Mouse (Mus musculus) hindbrain, postnatal 0 days (tissue): Measurements from ENCODE around the gene Heatr5b. TPM values are rescaled to one million over a fixed set of nuclear protein-coding genes. Genes with fewer than 3 reads are reported as not detected.
"Not testable (repeated sequence)": the region's sequence is repeated elsewhere in the genome, so short reads cannot be mapped to it uniquely, and the experiment has no call there.

ENCODE experiments used
- ATAC-seq: fragments of 200-750 bp; cut with Nextera tagmentation; 2 replicates; pipeline ENCODE4 v1.8.0; 2017; ENCODE audit warnings: mild to moderate bottlenecking, moderate TSS enrichment, moderate library complexity
- DNase-seq: peaks from one replicate; pipeline ENCODE4 v3.0.0-alpha.2; 2015; ENCODE audit warnings: low spot score
- H3K27ac ChIP-seq: fragments of 300-500 bp; sonication (generic); 2 replicates; pipeline ENCODE4 v1.5.1; 2014; ENCODE audit warnings: mild to moderate bottlenecking
- H3K27me3 ChIP-seq: fragments of 300-500 bp; sonication (generic); 2 replicates; pipeline ENCODE4 v1.6.1; 2014; ENCODE audit warnings: low read length, mixed read lengths; ENCODE audit not compliant: insufficient read depth
- H3K36me3 ChIP-seq: fragments of 300-500 bp; sonication (generic); 2 replicates; pipeline ENCODE4 v1.6.1; 2014; ENCODE audit warnings: low read length, mixed read lengths; ENCODE audit not compliant: insufficient read depth
- H3K4me1 ChIP-seq: fragments of 300-500 bp; sonication (generic); 2 replicates; pipeline ENCODE4 v1.6.1; 2014; ENCODE audit warnings: antibody characterized with exemption, low read length, mixed read lengths; ENCODE audit not compliant: insufficient read depth
- H3K4me2 ChIP-seq: fragments of 300-500 bp; sonication (generic); 2 replicates; pipeline ENCODE4 v1.6.1; 2014; ENCODE audit warnings: low read depth, mild to moderate bottlenecking, low read length, moderate library complexity, mixed read lengths
- H3K4me3 ChIP-seq: fragments of 300-500 bp; sonication (generic); 2 replicates; pipeline ENCODE4 v1.5.1; 2014; ENCODE audit warnings: low read length
- H3K9ac ChIP-seq: fragments of 300-500 bp; sonication (generic); replicated peaks from 2 replicates; pipeline ENCODE4 v1.6.1; 2014; ENCODE audit warnings: mild to moderate bottlenecking, low read length, moderate library complexity, mixed read lengths
- H3K9me3 ChIP-seq: fragments of 300-500 bp; sonication (generic); 2 replicates; pipeline ENCODE4 v1.6.1; 2016; ENCODE audit warnings: low read length, mixed read lengths
- CTCF ChIP-seq: IDR thresholded peaks from 2 replicates; pipeline ENCODE4 v1.5.1; 2016; ENCODE audit warnings: antibody characterized with exemption, control low read depth, low read depth
- WGBS: fragments of 180-500 bp; shearing (Covaris S2); extraction: QIAGEN DNeasy Blood & Tissue Kit; methylation state at CpG from one replicate; pipeline ENCODE4 v1.1.7; 2014; 5-methylcytosine and 5-hydroxymethylcytosine counted together
- polyA plus RNA-seq: library from polyadenylated mRNA; unstranded; fragments of >200 nt; fragmentation: Nextera tagmentation; extraction: Ambion mirVana; gene quantifications from 2 replicates; pipeline ENCODE4 v1.2.1, GENCODE M21; 2015
- total RNA-seq: library from RNA; depleted of rRNA; stranded (reverse); fragments of >200 nt; gene quantifications from 2 replicates; pipeline ENCODE4 v1.2.3, GENCODE M21; 2014

Gene Heatr5b
- total and polyA plus RNA-seq, 2 experiments from 2014 or later = 9.0 to 48.1 TPM

DNA sequence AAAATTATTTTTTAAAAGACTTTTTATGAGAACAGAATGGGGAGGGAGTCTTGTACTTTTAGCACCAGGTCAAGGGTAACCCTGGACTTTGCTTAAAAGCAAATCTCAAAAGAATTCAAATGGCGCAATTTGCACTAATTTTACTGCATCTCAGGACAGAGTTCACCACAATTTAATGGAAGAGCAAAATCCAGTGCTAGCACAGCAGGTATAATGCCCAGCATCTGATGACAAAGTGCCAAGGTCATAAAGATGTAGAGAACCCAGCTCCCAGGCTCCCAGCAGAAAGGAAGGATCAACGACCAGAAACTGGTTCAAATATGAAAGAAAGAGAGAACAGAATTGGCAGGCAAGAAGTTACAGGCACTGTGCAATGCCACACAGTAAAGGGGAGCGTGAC is 43.0 kb downstream of the Heatr5b start:
- peaks cover 38% of the 10 kb centered on the region for H3K36me3 ChIP-seq
- 83% methylated on average over 3 of the region's 3 CpGs for WGBS

DNA sequence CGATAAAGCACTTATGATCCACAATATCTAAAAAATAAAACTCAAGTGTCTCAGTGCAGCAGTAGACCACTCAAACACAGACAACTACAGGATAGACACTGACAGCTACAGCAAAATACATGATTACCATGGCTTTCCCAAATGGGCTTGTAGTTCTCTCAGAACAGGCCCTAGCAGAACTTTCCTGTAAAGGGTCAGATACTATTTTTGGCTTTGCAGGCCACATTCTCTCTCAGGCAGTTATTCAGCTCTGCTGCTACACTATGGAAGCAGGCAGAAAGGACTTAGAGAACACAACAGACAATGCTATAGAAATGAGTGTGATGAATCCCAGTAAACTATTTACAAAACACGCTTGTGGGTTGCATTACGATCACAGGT is 43.5 kb downstream of the Heatr5b start:
- no peak for TF ChIP-seq CTCF
- no peaks in the 10 kb centered on the region for H3K27me3 ChIP-seq
- ATAC-seq = no peak
- no peak for DNase-seq
- no peaks in the 10 kb centered on the region for H3K9me3 ChIP-seq
- no peak overlapping the region for H3K27ac ChIP-seq
- H3K4me1 ChIP-seq = no peaks in the 10 kb centered on the region
- H3K4me2 ChIP-seq = no peak overlapping the region
- H3K4me3 ChIP-seq = no peak overlapping the region
- H3K9ac ChIP-seq = no peak overlapping the region
- 77% methylated on average over 3 of the region's 3 CpGs for WGBS
- peaks cover 34% of the 10 kb centered on the region for H3K36me3 ChIP-seq

More for the DNA sequence above, 43.0 kb downstream of the Heatr5b start:
- Histone ChIP-seq H3K9ac (no peak overlapping the region), H3K27ac (no peak overlapping the region), H3K27me3 (no peaks in the 10 kb centered on the region), H3K4me2 (no peak overlapping the region), H3K4me3 (no peak overlapping the region), H3K4me1 (no peaks in the 10 kb centered on the region), H3K9me3 (no peaks in the 10 kb centered on the region)
- ATAC-seq = no peak
- no peak for TF ChIP-seq CTCF
- no peak for DNase-seq

DNA sequence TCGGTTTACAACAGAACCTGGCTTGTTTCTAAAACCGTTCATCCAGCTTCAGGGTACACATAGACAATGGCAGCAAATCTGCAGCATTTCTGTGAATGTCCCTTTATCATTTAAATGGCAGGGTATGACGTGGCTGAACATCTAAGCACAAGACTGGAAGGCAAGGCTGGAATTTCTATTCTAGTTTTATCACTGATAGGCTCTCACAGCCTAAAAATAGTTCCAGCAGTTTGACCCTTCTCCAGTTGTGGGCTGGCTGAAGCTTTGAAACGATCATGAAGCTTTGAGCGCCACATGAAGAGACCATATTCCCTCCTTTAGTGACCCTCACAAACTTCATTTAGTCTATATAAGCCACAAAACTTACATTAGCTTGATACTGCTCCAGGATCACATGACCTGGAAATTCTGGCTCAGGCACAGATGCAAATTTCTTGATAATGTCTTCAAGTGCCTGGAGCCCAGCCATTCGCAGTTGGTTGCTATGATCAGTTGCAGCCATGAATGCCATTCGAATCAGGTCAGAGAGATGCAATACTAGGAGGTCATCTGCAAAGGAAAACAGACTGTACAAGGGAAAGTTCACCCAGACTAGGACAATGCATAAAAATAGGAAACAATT is 44.0 kb downstream of the Heatr5b start:
- H3K4me1 ChIP-seq = no peaks in the 10 kb centered on the region
- no peak overlapping the region for H3K4me3 ChIP-seq
- no peaks in the 10 kb centered on the region for H3K27me3 ChIP-seq
- DNase-seq (peak; percentile 3), ATAC-seq (no peak)
- no peak overlapping the region for H3K27ac ChIP-seq
- 67% methylated on average over 7 of the region's 7 CpGs for WGBS
- H3K9ac ChIP-seq = no peak overlapping the region
- no peak for TF ChIP-seq CTCF
- no peaks in the 10 kb centered on the region for H3K9me3 ChIP-seq
- no peak overlapping the region for H3K4me2 ChIP-seq
- peaks cover 29% of the 10 kb centered on the region for H3K36me3 ChIP-seq

DNA sequence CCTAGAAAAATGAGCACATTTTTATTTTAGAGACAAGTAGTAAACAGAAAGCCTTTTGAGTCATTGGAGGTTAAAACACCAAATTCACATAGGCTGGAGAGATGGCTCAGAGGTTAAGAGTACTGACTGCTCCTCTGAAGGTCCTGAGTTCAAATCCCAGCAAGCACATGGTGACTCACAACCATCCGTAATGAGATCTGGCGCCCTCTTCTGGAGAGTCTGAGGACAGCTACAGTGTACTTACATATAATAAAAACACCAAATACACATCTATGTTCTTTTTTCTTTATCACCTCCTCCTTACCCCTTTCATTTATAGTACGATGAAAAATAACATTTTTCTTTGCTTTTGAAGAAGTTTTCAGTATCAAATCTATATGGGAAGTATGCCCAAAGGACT is 46.9 kb downstream of the Heatr5b start:
- not testable (repeated sequence) for H3K4me1 ChIP-seq, H3K4me3 ChIP-seq, H3K9me3 ChIP-seq, H3K27me3 ChIP-seq, H3K4me2 ChIP-seq, ATAC-seq, H3K9ac ChIP-seq, H3K36me3 ChIP-seq, H3K27ac ChIP-seq, DNase-seq
- 75% methylated on average over 3 of the region's 3 CpGs for WGBS

DNA sequence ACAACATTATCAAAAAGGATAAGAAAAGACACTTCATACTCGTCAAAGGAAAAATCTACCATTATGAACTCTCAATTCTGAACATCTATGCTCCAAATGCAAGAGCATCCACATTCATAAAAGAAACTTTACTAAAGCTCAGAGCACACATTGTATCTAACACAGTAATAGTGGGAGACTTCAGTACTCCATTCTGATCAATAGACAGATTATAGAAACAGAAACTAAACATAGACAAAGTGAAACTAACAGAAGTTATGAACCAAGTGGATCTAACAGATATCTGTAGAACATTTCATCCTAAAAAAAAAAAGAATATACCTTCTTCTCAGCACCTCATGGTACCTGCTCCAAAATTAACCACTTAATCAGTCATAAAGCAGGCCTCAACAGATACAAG is 56.4 kb downstream of the Heatr5b start:
- 97% methylated on average over 1 of the region's 1 CpGs for WGBS
- Histone ChIP-seq H3K27me3 (no peaks in the 10 kb centered on the region), H3K4me3 (no peak overlapping the region), H3K4me2 (no peak overlapping the region), H3K9me3 (no peaks in the 10 kb centered on the region), H3K4me1 (no peaks in the 10 kb centered on the region), H3K27ac (no peak overlapping the region), H3K36me3 (peaks cover 5% of the 10 kb centered on the region; the same call in 1 of the 2 replicates), H3K9ac (no peak overlapping the region)
- TF ChIP-seq CTCF = no peak
- ATAC-seq = no peak
- no peak for DNase-seq

DNA sequence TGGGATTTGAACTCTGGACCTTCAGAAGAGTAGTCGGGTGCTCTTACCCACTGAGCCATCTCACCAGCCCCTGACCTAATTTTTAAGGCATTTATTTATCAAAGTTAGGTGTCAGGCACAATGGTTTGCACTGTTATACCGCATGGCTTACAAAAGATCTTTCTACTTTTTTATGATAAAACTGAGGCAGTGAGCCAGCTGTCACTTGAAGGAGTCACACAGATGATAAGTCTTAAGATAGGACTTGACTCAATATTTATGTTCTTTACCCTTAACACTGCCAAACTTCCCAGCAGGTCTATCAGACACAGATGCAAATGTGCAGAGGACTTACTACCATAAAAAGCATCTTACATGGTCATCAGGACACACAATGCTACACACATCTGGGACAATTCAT is 62.8 kb downstream of the Heatr5b start:
- Histone ChIP-seq H3K4me2 (no peak overlapping the region), H3K4me3 (no peak overlapping the region), H3K9ac (no peak overlapping the region), H3K27ac (no peak overlapping the region), H3K9me3 (no peaks in the 10 kb centered on the region), H3K4me1 (no peaks in the 10 kb centered on the region), H3K27me3 (no peaks in the 10 kb centered on the region), H3K36me3 (peaks cover 5% of the 10 kb centered on the region; the same call in 1 of the 2 replicates)
- 92% methylated on average over 2 of the region's 2 CpGs for WGBS
- no peak for TF ChIP-seq CTCF
- ATAC-seq = no peak
- no peak for DNase-seq

DNA sequence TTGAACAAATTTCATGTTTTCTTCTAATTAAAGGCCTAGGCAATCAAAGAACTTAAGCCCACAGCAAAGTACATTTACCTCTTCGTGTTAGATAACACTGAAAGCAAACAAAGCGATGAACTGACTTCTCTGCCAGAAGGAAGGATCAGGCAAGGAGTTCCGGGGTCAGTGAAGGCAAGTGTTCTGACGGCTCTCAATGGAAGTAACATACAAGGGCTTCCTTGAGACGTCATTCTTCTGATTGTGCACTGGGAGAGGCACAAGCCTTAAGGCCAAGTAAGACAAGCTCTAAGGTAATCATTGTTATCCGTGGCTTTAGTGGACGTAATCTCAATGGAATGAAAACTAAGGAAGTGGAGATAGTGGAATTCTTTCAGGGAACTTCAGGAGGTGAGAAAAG is 64.2 kb downstream of the Heatr5b start:
- Histone ChIP-seq H3K9ac (no peak overlapping the region), H3K27ac (no peak overlapping the region), H3K4me1 (no peaks in the 10 kb centered on the region), H3K4me3 (no peak overlapping the region), H3K27me3 (no peaks in the 10 kb centered on the region), H3K36me3 (peaks cover 9% of the 10 kb centered on the region; the same call in 1 of the 2 replicates), H3K9me3 (no peaks in the 10 kb centered on the region), H3K4me2 (no peak overlapping the region)
- DNase-seq (no peak), ATAC-seq (no peak)
- no peak for TF ChIP-seq CTCF
- 85% methylated on average over 7 of the region's 7 CpGs for WGBS
